Mouse (Mus musculus): ENCODE measurements around the gene Mtfmt. TPM values are rescaled to one million over a fixed set of nuclear protein-coding genes. Genes with fewer than 3 reads are reported as not detected.

Gene Mtfmt
- total and polyA plus RNA-seq, 2 experiments from 2014 or later, result 18.1 to 19.0 TPM

DNA sequence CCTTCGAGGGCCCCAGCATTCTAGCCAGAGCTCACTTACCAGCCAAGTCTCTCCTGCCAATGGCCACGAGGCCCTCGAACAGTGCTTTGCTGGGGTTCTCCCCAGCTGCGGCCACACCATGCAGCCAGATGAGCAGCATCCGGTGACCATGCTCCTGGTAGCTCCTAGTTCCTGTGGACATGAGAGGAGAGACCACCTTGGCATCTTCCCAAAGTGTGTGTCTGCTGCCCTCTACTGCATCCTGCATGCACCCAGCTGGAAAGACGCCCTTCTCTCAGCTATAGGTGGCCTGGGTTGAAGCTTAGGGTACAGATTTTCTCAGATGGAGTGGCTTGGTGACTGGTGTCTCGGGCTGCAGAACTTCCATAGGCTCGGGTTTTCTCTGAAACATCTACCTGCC lies 66.6 kb downstream of the Mtfmt start:
- no peaks in the 10 kb centered on the region for H3K4me1 ChIP-seq (ENCODE audit: insufficient read depth)
- ATAC-seq (no peak), DNase-seq (peak; percentile 14)
- no peaks in the 10 kb centered on the region for H3K36me3 ChIP-seq (ENCODE audit: insufficient read depth)
- no peak overlapping the region for H3K4me2 ChIP-seq (ENCODE audit: low read depth)
- 54% methylated on average over 8 of the region's 8 CpGs for WGBS
- no peaks in the 10 kb centered on the region for H3K27me3 ChIP-seq (ENCODE audit: insufficient read depth, low read length)
- no peak overlapping the region for H3K9ac ChIP-seq
- no peak overlapping the region for H3K27ac ChIP-seq (ENCODE audit: low read depth, low read length)
- TF ChIP-seq CTCF (IDR thresholded peaks at IDR 0.05; ENCODE audit: low read depth), result peak; percentile 59
- no peak overlapping the region for H3K4me3 ChIP-seq (ENCODE audit: low read depth, low read length)
- H3K9me3 ChIP-seq (ENCODE audit: low read length), result no peaks in the 10 kb centered on the region

Other genes with a start within 250 kb of the Mtfmt start
- gene Parp16, start 240.4 kb upstream of the Mtfmt start, total RNA-seq (2014; rRNA removed), result 6.1 and 6.3 TPM in 2 replicates
- 4.2 and 6.7 TPM in 2 replicates for gene Parp16, start 240.4 kb upstream of the Mtfmt start, polyA plus RNA-seq (2015; fragmentation: Nextera tagmentation; extraction: Ambion mirVana)
- gene Cilp, start 170.6 kb upstream of the Mtfmt start, total RNA-seq (2014; rRNA removed), result 0.14 and 0.46 TPM in 2 replicates
- gene Cilp, start 170.6 kb upstream of the Mtfmt start, polyA plus RNA-seq (2015; fragmentation: Nextera tagmentation; extraction: Ambion mirVana), result 0.09 and 0.16 TPM in 2 replicates
- gene Clpx, start 141.5 kb upstream of the Mtfmt start, total RNA-seq (2014; rRNA removed), result 34.9 and 39.0 TPM in 2 replicates
- 34.4 and 38.7 TPM in 2 replicates for gene Clpx, start 141.5 kb upstream of the Mtfmt start, polyA plus RNA-seq (2015; fragmentation: Nextera tagmentation; extraction: Ambion mirVana)
- gene Pdcd7, start 89.7 kb upstream of the Mtfmt start, total RNA-seq (2014; rRNA removed), result 21.8 and 22.0 TPM in 2 replicates
- gene Pdcd7, start 89.7 kb upstream of the Mtfmt start, polyA plus RNA-seq (2015; fragmentation: Nextera tagmentation; extraction: Ambion mirVana), result 8.5 and 9.2 TPM in 2 replicates
- 3.5 and 7.4 TPM in 2 replicates for gene Ubap1l, start 74.7 kb upstream of the Mtfmt start, total RNA-seq (2014; rRNA removed)
- gene Ubap1l, start 74.7 kb upstream of the Mtfmt start, polyA plus RNA-seq (2015; fragmentation: Nextera tagmentation; extraction: Ambion mirVana), result 0.29 and 0.59 TPM in 2 replicates
- 1.6 and 1.7 TPM in 2 replicates for gene Kbtbd13, start 44.1 kb upstream of the Mtfmt start, total RNA-seq (2014; rRNA removed)
- 0.68 and 0.83 TPM in 2 replicates for gene Kbtbd13, start 44.1 kb upstream of the Mtfmt start, polyA plus RNA-seq (2015; fragmentation: Nextera tagmentation; extraction: Ambion mirVana)
- gene Rasl12, start 37.3 kb upstream of the Mtfmt start, total RNA-seq (2014; rRNA removed), result 7.5 and 8.2 TPM in 2 replicates
- gene Rasl12, start 37.3 kb upstream of the Mtfmt start, polyA plus RNA-seq (2015; fragmentation: Nextera tagmentation; extraction: Ambion mirVana), result 4.2 and 4.6 TPM in 2 replicates
- gene Slc51b, start 12.8 kb upstream of the Mtfmt start, total RNA-seq (2014; rRNA removed), result not detected in 2 replicates
- not detected in 2 replicates for gene Slc51b, start 12.8 kb upstream of the Mtfmt start, polyA plus RNA-seq (2015; fragmentation: Nextera tagmentation; extraction: Ambion mirVana)
- gene Spg21, start 25.2 kb downstream of the Mtfmt start, total RNA-seq (2014; rRNA removed), result 62.0 and 92.1 TPM in 2 replicates
- 121 and 133 TPM in 2 replicates for gene Spg21, start 25.2 kb downstream of the Mtfmt start, polyA plus RNA-seq (2015; fragmentation: Nextera tagmentation; extraction: Ambion mirVana)
- 3.3 TPM in 2 replicates for gene Ankdd1a, start 84.4 kb downstream of the Mtfmt start, total RNA-seq (2014; rRNA removed)
- 0.25 and 0.50 TPM in 2 replicates for gene Ankdd1a, start 84.4 kb downstream of the Mtfmt start, polyA plus RNA-seq (2015; fragmentation: Nextera tagmentation; extraction: Ambion mirVana)
- gene Plekho2, start 144.3 kb downstream of the Mtfmt start, total RNA-seq (2014; rRNA removed), result 5.2 and 5.4 TPM in 2 replicates
- 3.1 and 4.0 TPM in 2 replicates for gene Plekho2, start 144.3 kb downstream of the Mtfmt start, polyA plus RNA-seq (2015; fragmentation: Nextera tagmentation; extraction: Ambion mirVana)
- gene Pif1, start 151.4 kb downstream of the Mtfmt start, total RNA-seq (2014; rRNA removed), result 1.5 and 3.7 TPM in 2 replicates
- gene Pif1, start 151.4 kb downstream of the Mtfmt start, polyA plus RNA-seq (2015; fragmentation: Nextera tagmentation; extraction: Ambion mirVana), result 0.75 and 1.0 TPM in 2 replicates
- gene Rbpms2, start 193.9 kb downstream of the Mtfmt start, total RNA-seq (2014; rRNA removed), result 1.6 and 2.4 TPM in 2 replicates
- gene Rbpms2, start 193.9 kb downstream of the Mtfmt start, polyA plus RNA-seq (2015; fragmentation: Nextera tagmentation; extraction: Ambion mirVana), result 2.8 and 3.3 TPM in 2 replicates
- 284 and 301 TPM in 2 replicates for gene Oaz2, start 232.2 kb downstream of the Mtfmt start, total RNA-seq (2014; rRNA removed)
- gene Oaz2, start 232.2 kb downstream of the Mtfmt start, polyA plus RNA-seq (2015; fragmentation: Nextera tagmentation; extraction: Ambion mirVana), result 374 and 392 TPM in 2 replicates